Mouse (Mus musculus) neural tube, embryonic 15.5 days (tissue): ENCODE measurements around the gene Cradd. TPM values are rescaled to one million over a fixed set of nuclear protein-coding genes. Genes with fewer than 3 reads are reported as not detected.

Experiments
- ATAC-seq: fragments of 200-750 bp; cut with Nextera tagmentation; 2 replicates; pipeline ENCODE4 v1.8.0; 2017; ENCODE audit warnings: mild to moderate bottlenecking, moderate TSS enrichment, moderate library complexity; ENCODE audit not compliant: low FRiP score
- H3K27ac ChIP-seq: fragments of 300-500 bp; sonication (generic); replicated peaks from 2 replicates; pipeline ENCODE4 v1.5.1; 2015; ENCODE audit warnings: mild to moderate bottlenecking, inconsistent platforms
- H3K27me3 ChIP-seq: fragments of 300-500 bp; sonication (generic); replicated peaks from 2 replicates; pipeline ENCODE4 v1.6.1; 2015; ENCODE audit warnings: inconsistent platforms
- H3K36me3 ChIP-seq: fragments of 300-500 bp; sonication (generic); 2 replicates; pipeline ENCODE4 v1.6.1; 2015; ENCODE audit warnings: inconsistent platforms
- H3K4me1 ChIP-seq: fragments of 300-500 bp; sonication (generic); 2 replicates; pipeline ENCODE4 v1.6.1; 2015; ENCODE audit warnings: inconsistent platforms
- H3K4me2 ChIP-seq: fragments of 300-500 bp; sonication (generic); 2 replicates; pipeline ENCODE4 v1.6.1; 2015; ENCODE audit warnings: inconsistent platforms, mild to moderate bottlenecking, moderate library complexity
- H3K4me3 ChIP-seq: fragments of 300-500 bp; sonication (generic); replicated peaks from 2 replicates; pipeline ENCODE4 v1.5.1; 2015; ENCODE audit warnings: mild to moderate bottlenecking, inconsistent platforms
- H3K9ac ChIP-seq: fragments of 300-500 bp; sonication (generic); replicated peaks from 2 replicates; pipeline ENCODE4 v1.6.1; 2015; ENCODE audit warnings: mild to moderate bottlenecking, inconsistent platforms
- H3K9me3 ChIP-seq: fragments of 300-500 bp; sonication (generic); replicated peaks from 2 replicates; pipeline ENCODE4 v1.6.1; 2016; ENCODE audit warnings: inconsistent platforms
- WGBS: fragments of 180-500 bp; shearing (Covaris S2); methylation state at CpG from one replicate; pipeline ENCODE4 v1.1.7; 2015; ENCODE audit warnings: mixed read lengths; 5-methylcytosine and 5-hydroxymethylcytosine counted together
- polyA plus RNA-seq: library from polyadenylated mRNA; unstranded; fragments of >200 nt; fragmentation: Nextera tagmentation; extraction: Ambion mirVana; gene quantifications from 2 replicates; pipeline ENCODE4 v1.2.1, GENCODE M21; 2015

Gene Cradd
- polyA plus RNA-seq, 1 experiment from 2014 or later: 8.2 TPM

DNA sequence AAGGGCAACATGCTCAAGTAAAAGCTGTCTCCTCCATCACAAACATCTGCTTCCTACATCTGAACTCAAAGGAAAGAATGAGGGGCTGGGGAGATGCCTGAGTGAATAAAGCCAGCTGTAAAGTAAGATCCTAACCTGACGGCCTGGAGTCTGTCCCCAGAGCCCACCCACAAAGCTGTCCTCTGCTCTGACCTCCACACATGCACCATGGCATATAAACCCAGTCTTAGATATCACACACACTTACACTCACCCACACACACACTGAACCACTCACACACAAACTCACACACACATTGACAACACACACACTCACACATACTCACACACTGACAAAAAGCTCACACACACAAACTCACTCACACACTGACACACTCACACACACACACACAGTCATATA lies 96.3 kb downstream of the Cradd start:
- WGBS: 12% methylated on average over 1 of the region's 1 CpGs
- no peak for ATAC-seq
- Histone ChIP-seq H3K4me3 (no peak overlapping the region), H3K36me3 (no peaks in the 10 kb centered on the region), H3K27ac (no peak overlapping the region), H3K4me1 (0 out of 2 replicates have a peak, but pooled peaks cover 1% of the 10 kb centered on the region), H3K9me3 (no peaks in the 10 kb centered on the region), H3K27me3 (no peaks in the 10 kb centered on the region), H3K4me2 (no peak overlapping the region), H3K9ac (no peak overlapping the region)

DNA sequence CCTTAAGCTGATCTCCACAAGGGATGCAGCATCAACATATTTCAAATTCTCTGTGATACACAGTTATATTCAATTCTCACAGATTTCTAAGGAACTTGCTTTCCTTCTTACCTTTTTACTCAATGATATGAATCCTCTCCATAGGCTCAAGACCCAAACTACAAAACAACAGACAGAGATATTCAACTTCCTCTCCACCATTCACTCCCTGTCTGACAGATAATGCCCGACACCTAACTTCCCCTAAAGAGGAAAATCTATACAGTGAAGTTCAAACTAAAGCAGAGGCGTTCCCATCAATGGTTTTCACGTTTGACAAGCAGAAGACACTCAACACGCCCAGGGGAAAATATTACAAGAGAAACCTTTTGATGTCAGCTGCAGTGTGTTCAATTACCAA lies 97.2 kb downstream of the Cradd start:
- H3K27ac ChIP-seq: no peak overlapping the region
- H3K4me3 ChIP-seq: no peak overlapping the region
- H3K4me2 ChIP-seq: no peak overlapping the region
- H3K4me1 ChIP-seq: 0 out of 2 replicates have a peak, but pooled peaks cover 4% of the 10 kb centered on the region
- H3K9me3 ChIP-seq: no peaks in the 10 kb centered on the region
- no peak for ATAC-seq
- no peaks in the 10 kb centered on the region for H3K27me3 ChIP-seq
- H3K9ac ChIP-seq: no peak overlapping the region
- 72% methylated on average over 4 of the region's 4 CpGs for WGBS
- no peaks in the 10 kb centered on the region for H3K36me3 ChIP-seq

GRCm38 (mm10) chr10:95225006-95225405 lies 98.9 kb downstream of the Cradd start:
- ATAC-seq: no peak
- H3K36me3 ChIP-seq: no peaks in the 10 kb centered on the region
- H3K27me3 ChIP-seq: no peaks in the 10 kb centered on the region
- 0 out of 2 replicates have a peak, but pooled peaks cover 4% of the 10 kb centered on the region for H3K4me1 ChIP-seq
- H3K4me3 ChIP-seq: no peak overlapping the region
- H3K27ac ChIP-seq: no peak overlapping the region
- WGBS: 91% methylated on average over 4 of the region's 4 CpGs
- no peak overlapping the region for H3K4me2 ChIP-seq
- no peaks in the 10 kb centered on the region for H3K9me3 ChIP-seq
- H3K9ac ChIP-seq: no peak overlapping the region

DNA sequence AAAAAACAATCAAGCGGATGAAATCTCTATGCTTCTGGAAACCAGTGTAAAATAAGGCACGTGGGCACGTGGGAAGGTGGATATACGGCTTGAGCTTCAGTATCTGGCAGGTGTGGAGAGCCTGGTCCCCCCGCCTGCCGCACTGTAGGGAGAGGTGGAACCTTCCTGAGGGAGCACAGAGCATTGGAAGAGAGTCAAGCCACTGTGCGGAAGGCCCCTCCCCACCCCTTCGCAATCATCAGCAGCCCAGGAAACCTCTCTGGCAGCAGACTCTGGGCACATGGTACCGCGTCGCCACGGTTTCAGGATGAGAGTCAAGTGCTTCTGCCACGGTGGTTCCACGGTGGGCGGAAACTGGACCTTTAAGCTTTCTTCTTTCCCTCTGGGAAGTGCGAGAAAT lies 100.7 kb downstream of the Cradd start:
- Histone ChIP-seq H3K27ac (no peak overlapping the region), H3K9me3 (no peaks in the 10 kb centered on the region), H3K4me2 (no peak overlapping the region), H3K4me3 (no peak overlapping the region), H3K36me3 (no peaks in the 10 kb centered on the region), H3K4me1 (0 out of 2 replicates have a peak, but pooled peaks cover 4% of the 10 kb centered on the region), H3K27me3 (no peaks in the 10 kb centered on the region), H3K9ac (no peak overlapping the region)
- WGBS: 73% methylated on average over 16 of the region's 16 CpGs
- no peak for ATAC-seq

DNA sequence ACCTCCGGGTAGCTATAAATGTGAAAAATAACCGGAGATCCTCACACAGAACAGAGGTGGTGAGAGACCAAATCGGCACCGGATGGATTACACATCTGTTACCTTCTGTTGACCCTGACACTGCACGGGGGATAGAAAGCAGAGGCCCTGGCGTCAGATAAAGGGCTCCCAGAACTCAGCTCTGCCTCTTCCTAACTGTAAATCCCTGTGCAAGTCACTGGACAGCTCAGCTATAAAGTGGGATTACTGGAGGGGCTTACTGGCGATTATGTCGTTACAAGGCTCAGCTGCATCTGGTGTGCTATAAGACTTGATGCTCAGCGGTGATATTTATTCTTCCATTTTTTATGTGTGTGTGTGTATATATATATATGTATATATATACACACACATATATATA lies 102.0 kb downstream of the Cradd start:
- H3K36me3 ChIP-seq: no peaks in the 10 kb centered on the region
- H3K9ac ChIP-seq: no peak overlapping the region
- H3K4me2 ChIP-seq: no peak overlapping the region
- WGBS: 60% methylated on average over 9 of the region's 9 CpGs
- H3K9me3 ChIP-seq: no peaks in the 10 kb centered on the region
- no peaks in the 10 kb centered on the region for H3K27me3 ChIP-seq
- 0 out of 2 replicates have a peak, but pooled peaks cover 4% of the 10 kb centered on the region for H3K4me1 ChIP-seq
- 0 out of 2 replicates have a peak, but pooled peaks have one; percentile 17 for ATAC-seq
- no peak overlapping the region for H3K4me3 ChIP-seq
- no peak overlapping the region for H3K27ac ChIP-seq

GRCm38 (mm10) chr10:95220536-95220935 lies 103.4 kb downstream of the Cradd start:
- H3K27me3 ChIP-seq: no peaks in the 10 kb centered on the region
- H3K36me3 ChIP-seq: no peaks in the 10 kb centered on the region
- H3K4me3 ChIP-seq: no peak overlapping the region
- 62% methylated on average over 3 of the region's 3 CpGs for WGBS
- no peak overlapping the region for H3K9ac ChIP-seq
- H3K9me3 ChIP-seq: no peaks in the 10 kb centered on the region
- no peak overlapping the region for H3K27ac ChIP-seq
- H3K4me2 ChIP-seq: no peak overlapping the region
- H3K4me1 ChIP-seq: 0 out of 2 replicates have a peak, but pooled peaks cover 4% of the 10 kb centered on the region
- no peak for ATAC-seq

DNA sequence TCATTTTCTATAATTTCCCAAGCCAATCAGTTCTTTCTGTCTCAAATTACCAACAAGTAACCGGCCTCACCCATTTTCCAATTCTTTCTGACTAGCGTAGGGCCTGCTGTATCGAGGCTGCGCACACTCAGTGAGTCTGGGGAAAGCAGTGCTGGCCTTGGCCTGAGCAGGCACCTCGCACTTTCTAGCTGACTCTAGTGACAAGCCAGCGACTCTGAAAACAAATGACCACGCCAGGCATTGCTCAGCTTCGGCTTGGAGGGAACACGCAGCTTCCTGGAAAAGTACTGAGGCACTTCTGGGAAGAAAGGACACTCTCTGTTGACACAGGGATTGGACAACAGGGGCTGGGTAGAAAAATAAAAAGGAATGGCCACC lies 105.3 kb downstream of the Cradd start:
- Histone ChIP-seq H3K27me3 (no peaks in the 10 kb centered on the region), H3K27ac (no peak overlapping the region), H3K9ac (no peak overlapping the region), H3K4me1 (0 out of 2 replicates have a peak, but pooled peaks cover 4% of the 10 kb centered on the region), H3K4me3 (no peak overlapping the region), H3K9me3 (no peaks in the 10 kb centered on the region), H3K36me3 (no peaks in the 10 kb centered on the region), H3K4me2 (no peak overlapping the region)
- 88% methylated on average over 9 of the region's 9 CpGs for WGBS
- no peak for ATAC-seq

- H3K9me3 ChIP-seq: no peaks in the 10 kb centered on the region
- 59% methylated on average over 18 of the region's 18 CpGs for WGBS
- H3K4me1 ChIP-seq: 0 out of 2 replicates have a peak, but pooled peaks cover 4% of the 10 kb centered on the region
- no peak overlapping the region for H3K4me3 ChIP-seq
- no peak for ATAC-seq
- no peak overlapping the region for H3K9ac ChIP-seq
- H3K36me3 ChIP-seq: no peaks in the 10 kb centered on the region
- no peak overlapping the region for H3K27ac ChIP-seq
- no peaks in the 10 kb centered on the region for H3K27me3 ChIP-seq
- no peak overlapping the region for H3K4me2 ChIP-seq
Observed at GRCm38 (mm10) chr10:95217956-95218682, 105.8 kb downstream of the Cradd start.

- WGBS: 93% methylated on average over 15 of the region's 15 CpGs
Observed at GRCm38 (mm10) chr10:95215324-95215723, 108.6 kb downstream of the Cradd start.

DNA sequence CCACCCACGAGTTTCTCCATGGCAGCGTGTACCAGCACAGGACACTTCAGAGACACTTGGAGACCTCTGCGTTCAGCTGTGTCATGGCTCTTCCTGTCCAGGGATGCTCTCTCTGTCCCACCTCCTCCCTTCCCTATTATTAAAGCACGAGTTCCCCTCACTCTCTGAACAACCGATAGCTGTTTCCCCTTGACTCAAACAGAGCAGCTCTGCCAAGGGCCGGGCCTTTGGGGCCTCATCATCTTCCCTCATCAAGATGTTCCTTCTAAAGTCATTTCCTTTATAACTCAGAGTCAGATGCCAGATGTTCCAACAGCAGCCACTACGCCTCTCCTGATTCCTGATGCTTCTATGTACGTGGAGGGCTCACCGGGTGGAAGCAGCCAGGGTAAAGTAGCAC lies 110.1 kb downstream of the Cradd start:
- WGBS: 72% methylated on average over 9 of the region's 9 CpGs
- ATAC-seq: no peak
- H3K36me3 ChIP-seq: no peaks in the 10 kb centered on the region

More at GRCm38 (mm10) chr10:95215324-95215723, 108.6 kb downstream of the Cradd start:
- H3K36me3 ChIP-seq: no peaks in the 10 kb centered on the region
- no peak for ATAC-seq
- no peaks in the 10 kb centered on the region for H3K4me1 ChIP-seq
- no peak overlapping the region for H3K4me3 ChIP-seq
- no peaks in the 10 kb centered on the region for H3K9me3 ChIP-seq
- H3K4me2 ChIP-seq: no peak overlapping the region
- no peak overlapping the region for H3K27ac ChIP-seq
- no peak overlapping the region for H3K9ac ChIP-seq
- H3K27me3 ChIP-seq: no peaks in the 10 kb centered on the region

GRCm38 (mm10) chr10:95213311-95213710 lies 110.6 kb downstream of the Cradd start:
- Histone ChIP-seq H3K4me1 (no peaks in the 10 kb centered on the region), H3K27ac (no peak overlapping the region), H3K9ac (no peak overlapping the region), H3K27me3 (no peaks in the 10 kb centered on the region), H3K9me3 (no peaks in the 10 kb centered on the region), H3K4me2 (no peak overlapping the region), H3K36me3 (no peaks in the 10 kb centered on the region), H3K4me3 (no peak overlapping the region)
- WGBS: 87% methylated on average over 8 of the region's 8 CpGs
- no peak for ATAC-seq

More for the DNA sequence above, 110.1 kb downstream of the Cradd start:
- no peaks in the 10 kb centered on the region for H3K4me1 ChIP-seq
- H3K4me2 ChIP-seq: no peak overlapping the region
- H3K27me3 ChIP-seq: no peaks in the 10 kb centered on the region
- no peak overlapping the region for H3K27ac ChIP-seq
- H3K4me3 ChIP-seq: no peak overlapping the region
- no peak overlapping the region for H3K9ac ChIP-seq
- no peaks in the 10 kb centered on the region for H3K9me3 ChIP-seq

DNA sequence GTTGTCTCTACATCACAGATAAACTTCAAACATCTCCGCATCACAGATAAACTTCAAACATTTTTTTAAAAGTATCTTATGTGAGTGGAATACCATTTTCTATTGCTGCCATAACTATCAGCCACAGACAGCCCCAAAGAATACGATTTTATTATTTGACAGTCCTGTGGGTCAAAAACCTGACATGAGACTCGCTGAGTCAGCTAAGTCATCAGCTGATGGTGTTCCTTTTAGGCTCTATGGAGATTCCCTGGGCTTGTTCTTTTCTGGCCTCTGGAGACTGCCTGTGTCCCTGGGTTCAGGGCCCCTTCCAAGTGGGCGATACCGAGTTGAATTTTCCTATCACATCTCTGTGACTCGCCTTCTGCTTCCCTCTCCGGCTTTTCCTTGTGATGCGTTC lies 112.3 kb downstream of the Cradd start:
- H3K36me3 ChIP-seq: no peaks in the 10 kb centered on the region
- no peak overlapping the region for H3K27ac ChIP-seq
- H3K9ac ChIP-seq: no peak overlapping the region
- H3K9me3 ChIP-seq: no peaks in the 10 kb centered on the region
- ATAC-seq: no peak
- H3K4me2 ChIP-seq: no peak overlapping the region
- no peak overlapping the region for H3K4me3 ChIP-seq
- no peaks in the 10 kb centered on the region for H3K4me1 ChIP-seq
- WGBS: 94% methylated on average over 8 of the region's 8 CpGs
- no peaks in the 10 kb centered on the region for H3K27me3 ChIP-seq
